Mouse (Mus musculus) layer of hippocampus, adult 2 months (tissue): ENCODE measurements around the gene Plod2. TPM values are rescaled to one million over a fixed set of nuclear protein-coding genes. Genes with fewer than 3 reads are reported as not detected.

Experiments
- DNase-seq, 2 experiments: peaks; one replicate each; pipeline ENCODE4 v3.0.0; 2022; ENCODE audit warnings: low spot score in 2 of 2
- H3K27ac ChIP-seq: fragments of 200-600 bp; 2 replicates; pipeline ENCODE4 v1.8.1; 2022
- H3K4me3 ChIP-seq: fragments of 200-600 bp; 2 replicates; pipeline ENCODE4 v1.8.1; 2022; ENCODE audit warnings: mild to moderate bottlenecking
- CTCF ChIP-seq: fragments of 200-600 bp; conservative IDR thresholded peaks from 2 replicates; pipeline ENCODE4 v1.8.1; 2022; ENCODE audit warnings: antibody characterized with exemption, mild to moderate bottlenecking, moderate library complexity
- long read RNA-seq, 2 experiments: library from polyadenylated mRNA; stranded (forward); transcript quantifications; one replicate each; pipeline ENCODE4 v2.0.0; 2021; ENCODE audit warnings: borderline mapping rate in 2 of 2
- total RNA-seq, 2 experiments: library from RNA; stranded (reverse); gene quantifications; 2 replicates each; pipeline ENCODE4 v1.2.3; 2021

Gene Plod2
- total RNA-seq: 1 to 10 TPM; 7.6 to 8.1 TPM
- long read RNA-seq, experiment 1, partial matches to known transcripts: 0 of 3 reads
- long read RNA-seq, experiment 1, other reads (novel, unspliced or antisense): 1 of 3 reads
- long read RNA-seq, experiment 2, partial matches to known transcripts: 1 of 3 reads
- long read RNA-seq, experiment 2, other reads (novel, unspliced or antisense): 1 of 3 reads

GRCm38 (mm10) chr9:92541977-92542561 is at the start of gene Plod2:
Plod2 (plus strand) TSS chr9:92542223.
- TF ChIP-seq CTCF: no peak
- H3K4me3 ChIP-seq: peak within 1 kb of the TSS; percentile 81
- peak; percentile 10 to 27 for DNase-seq
- peak within 1 kb of the TSS; percentile 69 for H3K27ac ChIP-seq

GRCm38 (mm10) chr9:92499710-92500410 is 42.2 kb upstream of the Plod2 start:
- peak; percentile 76 to 93 for DNase-seq
- no peak overlapping the region for H3K4me3 ChIP-seq
- no peak overlapping the region for H3K27ac ChIP-seq
- TF ChIP-seq CTCF: peak; percentile 97

GRCm38 (mm10) chr9:92504256-92504655 is 37.8 kb upstream of the Plod2 start:
- TF ChIP-seq CTCF: no peak
- Histone ChIP-seq H3K4me3 (no peak overlapping the region), H3K27ac (no peak overlapping the region)
- DNase-seq: no peak

- Histone ChIP-seq H3K4me3 (no peak overlapping the region), H3K27ac (no peak overlapping the region)
- no peak for TF ChIP-seq CTCF
- no peak for DNase-seq
Observed at GRCm38 (mm10) chr9:92504889-92505288, 37.1 kb upstream of the Plod2 start.

- no peak for DNase-seq
- no peak for TF ChIP-seq CTCF
- no peak overlapping the region for H3K27ac ChIP-seq
- H3K4me3 ChIP-seq: no peak overlapping the region
Observed at GRCm38 (mm10) chr9:92511696-92512095, 30.3 kb upstream of the Plod2 start.

- no peak for TF ChIP-seq CTCF
- H3K4me3 ChIP-seq: no peak overlapping the region
- no peak overlapping the region for H3K27ac ChIP-seq
- DNase-seq: no peak
Observed at GRCm38 (mm10) chr9:92517036-92517435, 25.0 kb upstream of the Plod2 start.

- Histone ChIP-seq H3K27ac (no peak overlapping the region), H3K4me3 (no peak overlapping the region)
- TF ChIP-seq CTCF: no peak
- DNase-seq: no peak
Observed at GRCm38 (mm10) chr9:92520751-92521150, 21.3 kb upstream of the Plod2 start.

- TF ChIP-seq CTCF: no peak
- Histone ChIP-seq H3K4me3 (no peak overlapping the region), H3K27ac (no peak overlapping the region)
- DNase-seq: no peak
Observed at GRCm38 (mm10) chr9:92524506-92524905, 17.5 kb upstream of the Plod2 start.

GRCm38 (mm10) chr9:92530055-92530454 is 12.0 kb upstream of the Plod2 start:
- Histone ChIP-seq H3K4me3 (no peak overlapping the region), H3K27ac (no peak overlapping the region)
- no peak for TF ChIP-seq CTCF
- DNase-seq: no peak

GRCm38 (mm10) chr9:92537735-92538134 is 4.3 kb upstream of the Plod2 start:
- Histone ChIP-seq H3K4me3 (no peak overlapping the region), H3K27ac (no peak overlapping the region)
- no peak for TF ChIP-seq CTCF
- DNase-seq: peak; percentile 20 to 37

GRCm38 (mm10) chr9:92538216-92538615 is 3.8 kb upstream of the Plod2 start:
- no peak for TF ChIP-seq CTCF
- Histone ChIP-seq H3K4me3 (no peak overlapping the region), H3K27ac (no peak overlapping the region)
- DNase-seq: no peak

- Histone ChIP-seq H3K27ac (peak overlapping the region; percentile 69), H3K4me3 (peak overlapping the region; percentile 81)
- peak in 1 of 2 experiments; percentile 30 for DNase-seq
- TF ChIP-seq CTCF: peak; percentile 62
Observed at GRCm38 (mm10) chr9:92542591-92543416, 781 bp downstream of the Plod2 start.

GRCm38 (mm10) chr9:92544146-92544545 is 2.1 kb downstream of the Plod2 start:
- no peak for TF ChIP-seq CTCF
- no peak for DNase-seq
- Histone ChIP-seq H3K27ac (no peak overlapping the region), H3K4me3 (no peak overlapping the region)
